Mouse (Mus musculus) embryonic facial prominence, embryonic 11.5 days (tissue): Measurements from ENCODE around the gene Dnah17. TPM values are rescaled to one million over a fixed set of nuclear protein-coding genes. Genes with fewer than 3 reads are reported as not detected.

Experiments used
- ATAC-seq: fragments of 200-750 bp; cut with Nextera tagmentation; replicated peaks from 2 replicates; pipeline ENCODE4 v1.8.0; 2017; ENCODE audit warnings: low read depth; ENCODE audit not compliant: insufficient number of reproducible peaks, low FRiP score, low TSS enrichment
- DNase-seq: peaks from one replicate; pipeline ENCODE4 v3.0.0-alpha.2; 2015; ENCODE audit warnings: low spot score
- H3K27ac ChIP-seq: fragments of 300-500 bp; sonication (generic); replicated peaks from 2 replicates; pipeline ENCODE4 v1.5.1; 2014; ENCODE audit warnings: mild to moderate bottlenecking, low read depth, low read length, control low read depth
- H3K27me3 ChIP-seq: fragments of 300-500 bp; sonication (generic); 2 replicates; pipeline ENCODE4 v1.6.1; 2014; ENCODE audit warnings: mild to moderate bottlenecking, low read length, moderate library complexity, mixed read lengths; ENCODE audit not compliant: control insufficient read depth, insufficient read depth
- H3K36me3 ChIP-seq: fragments of 300-500 bp; sonication (generic); replicated peaks from 2 replicates; pipeline ENCODE4 v1.6.1; 2014; ENCODE audit warnings: low read depth, mild to moderate bottlenecking, low read length, moderate library complexity, mixed read lengths; ENCODE audit not compliant: control insufficient read depth, insufficient read depth
- H3K4me1 ChIP-seq: fragments of 300-500 bp; sonication (generic); 2 replicates; pipeline ENCODE4 v1.6.1; 2014; ENCODE audit warnings: low read length, mixed read lengths; ENCODE audit not compliant: control insufficient read depth, insufficient read depth
- H3K4me2 ChIP-seq: fragments of 300-500 bp; sonication (generic); 2 replicates; pipeline ENCODE4 v1.6.1; 2014; ENCODE audit warnings: low read depth, mild to moderate bottlenecking, control low read depth, low read length, moderate library complexity
- H3K4me3 ChIP-seq: fragments of 300-500 bp; sonication (generic); 2 replicates; pipeline ENCODE4 v1.5.1; 2014; ENCODE audit warnings: low read depth, low read length, control low read depth
- H3K9ac ChIP-seq: fragments of 300-500 bp; sonication (generic); replicated peaks from 2 replicates; pipeline ENCODE4 v1.6.1; 2014; ENCODE audit warnings: mild to moderate bottlenecking, control low read depth, low read length
- H3K9me3 ChIP-seq: fragments of 300-500 bp; sonication (generic); replicated peaks from 2 replicates; pipeline ENCODE4 v1.6.1; 2016; ENCODE audit warnings: mild to moderate bottlenecking, low read length, inconsistent platforms, mixed read lengths; ENCODE audit not compliant: control insufficient read depth
- WGBS: fragments of 180-500 bp; shearing (Covaris S2); extraction: QIAGEN DNeasy Blood & Tissue Kit; methylation state at CpG from one replicate; pipeline ENCODE4 v1.1.7; 2014; 5-methylcytosine and 5-hydroxymethylcytosine counted together
- polyA plus RNA-seq: library from polyadenylated mRNA; unstranded; fragments of >200 nt; fragmentation: Nextera tagmentation; extraction: Ambion mirVana; gene quantifications from 2 replicates; pipeline ENCODE4 v1.2.1, GENCODE M21; 2014

Gene Dnah17
- polyA plus RNA-seq = 0.10 and 0.17 TPM in 2 replicates

GRCm38 (mm10) chr11:118130534-118130933 is at the start of gene Dnah17:
Gene Dnah17 (minus strand): TSS chr11:118130634.
- 84% methylated on average over 7 of the region's 7 CpGs for WGBS
- ATAC-seq = no peak

GRCm38 (mm10) chr11:118180199-118180598 is 49.8 kb upstream of the Dnah17 start:
- H3K4me3 ChIP-seq = no peak overlapping the region
- no peak for ATAC-seq
- no peak overlapping the region for H3K27ac ChIP-seq
- 82% methylated on average over 7 of the region's 7 CpGs for WGBS
- H3K4me2 ChIP-seq = no peak overlapping the region
- no peak overlapping the region for H3K9ac ChIP-seq
- no peaks in the 10 kb centered on the region for H3K27me3 ChIP-seq
- H3K4me1 ChIP-seq = no peaks in the 10 kb centered on the region
- no peak for DNase-seq
- H3K36me3 ChIP-seq = peaks cover 5% of the 10 kb centered on the region; the same call in 1 of the 2 replicates
- no peaks in the 10 kb centered on the region; the same call in 1 of the 2 replicates for H3K9me3 ChIP-seq

More at GRCm38 (mm10) chr11:118130534-118130933, at the start of gene Dnah17:
- Histone ChIP-seq H3K4me2 (no peak within 1 kb of the TSS), H3K36me3 (no peaks in the 10 kb centered on the region), H3K27me3 (no peaks in the 10 kb centered on the region), H3K9ac (no peak within 1 kb of the TSS), H3K4me3 (no peak within 1 kb of the TSS), H3K9me3 (no peaks in the 10 kb centered on the region), H3K27ac (no peak within 1 kb of the TSS), H3K4me1 (no peaks in the 10 kb centered on the region)
- no peak for DNase-seq

GRCm38 (mm10) chr11:118178236-118178635 is 47.8 kb upstream of the Dnah17 start:
- Histone ChIP-seq H3K9me3 (no peaks in the 10 kb centered on the region; the same call in 1 of the 2 replicates), H3K4me3 (no peak overlapping the region), H3K4me1 (no peaks in the 10 kb centered on the region), H3K9ac (no peak overlapping the region), H3K27ac (no peak overlapping the region), H3K4me2 (no peak overlapping the region), H3K27me3 (no peaks in the 10 kb centered on the region), H3K36me3 (peaks cover 5% of the 10 kb centered on the region; the same call in 1 of the 2 replicates)
- ATAC-seq (no peak), DNase-seq (no peak)
- WGBS = 87% methylated on average over 5 of the region's 5 CpGs

GRCm38 (mm10) chr11:118174752-118175151 is 44.3 kb upstream of the Dnah17 start:
- ATAC-seq (no peak), DNase-seq (no peak)
- H3K4me2 ChIP-seq = no peak overlapping the region
- 92% methylated on average over 7 of the region's 7 CpGs for WGBS
- H3K4me1 ChIP-seq = no peaks in the 10 kb centered on the region
- no peak overlapping the region for H3K9ac ChIP-seq
- H3K4me3 ChIP-seq = no peak overlapping the region
- no peaks in the 10 kb centered on the region for H3K27me3 ChIP-seq
- peaks cover under 1% of the 10 kb centered on the region; the same call in 1 of the 2 replicates for H3K36me3 ChIP-seq
- no peak overlapping the region for H3K27ac ChIP-seq
- H3K9me3 ChIP-seq = no peaks in the 10 kb centered on the region; the same call in 1 of the 2 replicates

GRCm38 (mm10) chr11:118172768-118173167 is 42.3 kb upstream of the Dnah17 start:
- H3K27me3 ChIP-seq = no peaks in the 10 kb centered on the region
- ATAC-seq (no peak), DNase-seq (no peak)
- H3K9ac ChIP-seq = no peak overlapping the region
- H3K9me3 ChIP-seq = no peaks in the 10 kb centered on the region
- H3K27ac ChIP-seq = no peak overlapping the region
- no peak overlapping the region for H3K4me2 ChIP-seq
- no peaks in the 10 kb centered on the region for H3K4me1 ChIP-seq
- H3K36me3 ChIP-seq = no peaks in the 10 kb centered on the region; the same call in 1 of the 2 replicates
- 84% methylated on average over 5 of the region's 5 CpGs for WGBS
- no peak overlapping the region for H3K4me3 ChIP-seq

GRCm38 (mm10) chr11:118170333-118170732 is 39.9 kb upstream of the Dnah17 start:
- no peaks in the 10 kb centered on the region for H3K27me3 ChIP-seq
- DNase-seq (no peak), ATAC-seq (no peak)
- H3K4me2 ChIP-seq = no peak overlapping the region
- no peak overlapping the region for H3K4me3 ChIP-seq
- no peak overlapping the region for H3K9ac ChIP-seq
- H3K9me3 ChIP-seq = no peaks in the 10 kb centered on the region
- no peak overlapping the region for H3K27ac ChIP-seq
- 92% methylated on average over 5 of the region's 5 CpGs for WGBS
- H3K4me1 ChIP-seq = no peaks in the 10 kb centered on the region
- H3K36me3 ChIP-seq = no peaks in the 10 kb centered on the region; the same call in 1 of the 2 replicates

- no peak for DNase-seq
- Histone ChIP-seq H3K9ac (no peak overlapping the region), H3K27me3 (no peaks in the 10 kb centered on the region), H3K36me3 (no peaks in the 10 kb centered on the region; the same call in none of the 2 replicates), H3K4me3 (no peak overlapping the region), H3K4me1 (no peaks in the 10 kb centered on the region), H3K4me2 (no peak overlapping the region), H3K9me3 (no peaks in the 10 kb centered on the region), H3K27ac (no peak overlapping the region)
- 69% methylated on average over 9 of the region's 9 CpGs for WGBS
- ATAC-seq = no peak
Observed at GRCm38 (mm10) chr11:118168714-118169113, 38.3 kb upstream of the Dnah17 start.

GRCm38 (mm10) chr11:118166626-118167025 is 36.2 kb upstream of the Dnah17 start:
- Histone ChIP-seq H3K27me3 (no peaks in the 10 kb centered on the region), H3K36me3 (no peaks in the 10 kb centered on the region; the same call in none of the 2 replicates)
- DNase-seq = no peak

More at GRCm38 (mm10) chr11:118166626-118167025, 36.2 kb upstream of the Dnah17 start:
- Histone ChIP-seq H3K9ac (no peak overlapping the region), H3K9me3 (no peaks in the 10 kb centered on the region), H3K4me1 (no peaks in the 10 kb centered on the region), H3K4me3 (no peak overlapping the region), H3K27ac (no peak overlapping the region), H3K4me2 (no peak overlapping the region)
- no peak for ATAC-seq
- 90% methylated on average over 5 of the region's 5 CpGs for WGBS
